Mouse (Mus musculus) MEL (cell line): ENCODE measurements around the gene Ndufb10. TPM values are rescaled to one million over a fixed set of nuclear protein-coding genes. Genes with fewer than 3 reads are reported as not detected.

Source experiments
- DNase-seq: peaks from one replicate; pipeline ENCODE4 v3.0.0; 2011; ENCODE audit warnings: low read depth, low spot score
- H3K27ac ChIP-seq: 2 replicates; pipeline ENCODE4 v1.5.1; 2012; ENCODE audit warnings: low read depth, mild to moderate bottlenecking, control low read depth, low read length, moderate library complexity; ENCODE audit not compliant: control insufficient read depth
- H3K27me3 ChIP-seq, 2 experiments: fragments of 150-350 bp in 1 of 2; sonication (generic) in 1 of 2; 2 replicates each; pipeline ENCODE4 v1.6.1; 2012; ENCODE audit warnings: low read length in 2 of 2, mild to moderate bottlenecking in 2 of 2, improper control_type of control experiment in 1 of 2, moderate library complexity in 1 of 2; ENCODE audit not compliant: insufficient read depth in 2 of 2, control insufficient read depth in 1 of 2
- H3K36me3 ChIP-seq, 2 experiments: 2 replicates each; pipeline ENCODE4 v1.6.1; 2012 to 2014; ENCODE audit warnings: low read length in 2 of 2, improper control_type of control experiment in 1 of 2, inconsistent platforms in 1 of 2, mild to moderate bottlenecking in 1 of 2; ENCODE audit not compliant: insufficient read depth in 2 of 2, control insufficient read depth in 1 of 2
- H3K4me1 ChIP-seq, 2 experiments: fragments of 150-350 bp in 1 of 2; sonication (generic) in 1 of 2; 2 replicates each; pipeline ENCODE4 v1.6.1; 2012; ENCODE audit warnings: low read length in 2 of 2, improper control_type of control experiment in 1 of 2, mild to moderate bottlenecking in 1 of 2; ENCODE audit not compliant: insufficient read depth in 2 of 2, control insufficient read depth in 1 of 2
- H3K4me3 ChIP-seq, 2 experiments: fragments of 150-350 bp in 1 of 2; sonication (generic) in 1 of 2; 2 replicates each; pipeline ENCODE4 v1.5.1; 2012; ENCODE audit warnings: low read depth in 2 of 2, low read length in 2 of 2, mild to moderate bottlenecking in 2 of 2, moderate library complexity in 2 of 2, control low read depth in 1 of 2, improper control_type of control experiment in 1 of 2; ENCODE audit not compliant: control insufficient read depth in 1 of 2, insufficient read depth in 1 of 2
- H3K79me2 ChIP-seq: 2 replicates; pipeline ENCODE4 v1.6.1; 2012; ENCODE audit warnings: mild to moderate bottlenecking, low read length, moderate library complexity; ENCODE audit not compliant: control insufficient read depth, poor library complexity, insufficient read depth
- H3K9ac ChIP-seq: 2 replicates; pipeline ENCODE4 v1.6.1; 2012; ENCODE audit warnings: low read depth, mild to moderate bottlenecking, control low read depth, low read length, moderate library complexity; ENCODE audit not compliant: control insufficient read depth, poor library complexity, severe bottlenecking
- H3K9me3 ChIP-seq: fragments of 150-350 bp; sonication (generic); replicated peaks from 2 replicates; pipeline ENCODE4 v1.6.1; 2012; ENCODE audit warnings: mild to moderate bottlenecking, low read length, improper control_type of control experiment, moderate library complexity; ENCODE audit not compliant: insufficient read depth
- CHD1 ChIP-seq: IDR thresholded peaks from 2 replicates; pipeline ENCODE4 v1.6.1; 2012; ENCODE audit warnings: low read depth, mild to moderate bottlenecking, inconsistent platforms, low read length, improper control_type of control experiment
- CHD2 ChIP-seq: IDR thresholded peaks from 2 replicates; pipeline ENCODE4 v1.6.1; 2011; ENCODE audit warnings: low read length, improper control_type of control experiment
- CTCF ChIP-seq, 3 experiments: IDR thresholded peaks in 2 of 3; conservative IDR thresholded peaks in 1 of 3; 2 replicates each; pipeline ENCODE4 v1.5.1; 2011 to 2012; ENCODE audit warnings: low read length in 3 of 3, low read depth in 2 of 3, mild to moderate bottlenecking in 2 of 3, improper control_type of control experiment in 1 of 3, inconsistent platforms in 1 of 3, mixed read lengths in 1 of 3, moderate library complexity in 1 of 3; ENCODE audit not compliant: control insufficient read depth in 1 of 3, insufficient read depth in 1 of 3, poor library complexity in 1 of 3, severe bottlenecking in 1 of 3
- E2F4 ChIP-seq: IDR thresholded peaks from 2 replicates; pipeline ENCODE4 v1.6.1; 2011; ENCODE audit warnings: low read depth, low read length, improper control_type of control experiment, borderline replicate concordance
- ELF1 ChIP-seq: IDR thresholded peaks from 2 replicates; pipeline ENCODE4 v1.6.1; 2014; ENCODE audit warnings: low read depth, mild to moderate bottlenecking, inconsistent platforms, low read length, improper control_type of control experiment, moderate library complexity
- EP300 ChIP-seq, 2 experiments: IDR thresholded peaks; 2 replicates each; pipeline ENCODE4 v1.6.1; 2011; ENCODE audit warnings: improper control_type of control experiment in 2 of 2, low read length in 2 of 2, low read depth in 1 of 2, mild to moderate bottlenecking in 1 of 2
- ETS1 ChIP-seq: IDR thresholded peaks from 2 replicates; pipeline ENCODE4 v1.6.1; 2012; ENCODE audit warnings: low read depth, mild to moderate bottlenecking, inconsistent platforms, low read length, improper control_type of control experiment, moderate library complexity
- GABPA ChIP-seq: IDR thresholded peaks from 2 replicates; pipeline ENCODE4 v1.6.1; 2012; ENCODE audit warnings: low read depth, mild to moderate bottlenecking, inconsistent platforms, low read length, improper control_type of control experiment, moderate library complexity
- GATA1 ChIP-seq: IDR thresholded peaks from 2 replicates; pipeline ENCODE4 v1.6.1; 2011; ENCODE audit warnings: low read depth, low read length, improper control_type of control experiment
- HCFC1 ChIP-seq: IDR thresholded peaks from 2 replicates; pipeline ENCODE4 v1.6.1; 2012; ENCODE audit warnings: low read depth, mild to moderate bottlenecking, inconsistent platforms, low read length, improper control_type of control experiment, moderate library complexity
- JUND ChIP-seq: IDR thresholded peaks from 2 replicates; pipeline ENCODE4 v1.6.1; 2011; ENCODE audit warnings: low read depth, mild to moderate bottlenecking, improper control_type of control experiment, low read length
- KAT2A ChIP-seq: conservative IDR thresholded peaks from 2 replicates; pipeline ENCODE4 v1.6.1; 2012; ENCODE audit warnings: low read depth, low read length, improper control_type of control experiment, inconsistent platforms
- MAFK ChIP-seq: IDR thresholded peaks from 2 replicates; pipeline ENCODE4 v1.6.1; 2011; ENCODE audit warnings: low read depth, mild to moderate bottlenecking, low read length, improper control_type of control experiment, borderline replicate concordance
- MAX ChIP-seq: IDR thresholded peaks from 2 replicates; pipeline ENCODE4 v1.6.1; 2011; ENCODE audit warnings: low read length, improper control_type of control experiment
- MAZ ChIP-seq: IDR thresholded peaks from 2 replicates; pipeline ENCODE4 v1.6.1; 2012; ENCODE audit warnings: low read depth, mild to moderate bottlenecking, inconsistent platforms, low read length, improper control_type of control experiment
- MEF2A ChIP-seq: IDR thresholded peaks from 2 replicates; pipeline ENCODE4 v1.6.1; 2014; ENCODE audit warnings: low read depth, mild to moderate bottlenecking, inconsistent platforms, low read length, improper control_type of control experiment; ENCODE audit not compliant: poor library complexity, insufficient replicate concordance, severe bottlenecking; ENCODE audit errors: extremely low read depth
- MXI1 ChIP-seq: IDR thresholded peaks from 2 replicates; pipeline ENCODE4 v1.6.1; 2011; ENCODE audit warnings: mild to moderate bottlenecking, low read depth, low read length, improper control_type of control experiment
- MYB ChIP-seq: IDR thresholded peaks from 2 replicates; pipeline ENCODE4 v1.6.1; 2011; ENCODE audit warnings: mild to moderate bottlenecking, low read depth, low read length, improper control_type of control experiment
- MYC ChIP-seq: IDR thresholded peaks from 2 replicates; pipeline ENCODE4 v1.6.1; 2011; ENCODE audit warnings: low read depth, mild to moderate bottlenecking, low read length, improper control_type of control experiment, moderate library complexity
- NRF1 ChIP-seq: IDR thresholded peaks from 2 replicates; pipeline ENCODE4 v1.6.1; 2014; ENCODE audit warnings: low read depth, mild to moderate bottlenecking, inconsistent platforms, low read length, improper control_type of control experiment, moderate library complexity; ENCODE audit not compliant: poor library complexity, insufficient read depth, severe bottlenecking
- POLR2A ChIP-seq, 2 experiments: IDR thresholded peaks; 2 replicates each; pipeline ENCODE4 v1.6.1; 2011 to 2012; ENCODE audit warnings: low read length in 2 of 2, mild to moderate bottlenecking in 2 of 2, control low read depth in 1 of 2, improper control_type of control experiment in 1 of 2, low read depth in 1 of 2, moderate library complexity in 1 of 2; ENCODE audit not compliant: control insufficient read depth in 1 of 2, insufficient read depth in 1 of 2, poor library complexity in 1 of 2
- POLR2AphosphoS2 ChIP-seq: IDR thresholded peaks from 2 replicates; pipeline ENCODE4 v1.6.1; 2011; ENCODE audit warnings: low read length, improper control_type of control experiment
- POLR2AphosphoS5 ChIP-seq: IDR thresholded peaks from 2 replicates; pipeline ENCODE4 v1.6.1; 2012; ENCODE audit warnings: low read depth, borderline replicate concordance, mild to moderate bottlenecking, inconsistent platforms, low read length, moderate library complexity, mixed read lengths
- RAD21 ChIP-seq: IDR thresholded peaks from 2 replicates; pipeline ENCODE4 v1.6.1; 2011; ENCODE audit warnings: mild to moderate bottlenecking, low read depth, low read length, improper control_type of control experiment
- RCOR1 ChIP-seq: IDR thresholded peaks from 2 replicates; pipeline ENCODE4 v1.6.1; 2012; ENCODE audit warnings: low read depth, mild to moderate bottlenecking, inconsistent platforms, low read length, improper control_type of control experiment
- SIN3A ChIP-seq: IDR thresholded peaks from 2 replicates; pipeline ENCODE4 v1.6.1; 2012; ENCODE audit warnings: low read length, improper control_type of control experiment, inconsistent platforms
- SMC3 ChIP-seq: IDR thresholded peaks from 2 replicates; pipeline ENCODE4 v1.6.1; 2011; ENCODE audit warnings: low read depth, low read length, improper control_type of control experiment
- TAL1 ChIP-seq: IDR thresholded peaks from 2 replicates; pipeline ENCODE4 v1.6.1; 2012; ENCODE audit warnings: mild to moderate bottlenecking, inconsistent platforms, low read length, moderate library complexity, mixed read lengths
- TBP ChIP-seq: IDR thresholded peaks from 2 replicates; pipeline ENCODE4 v1.8.0; 2011; ENCODE audit warnings: low read depth, low read length, improper control_type of control experiment
- TCF12 ChIP-seq: IDR thresholded peaks from 2 replicates; pipeline ENCODE4 v1.6.1; 2014; ENCODE audit warnings: low read depth, mild to moderate bottlenecking, inconsistent platforms, low read length, improper control_type of control experiment, moderate library complexity
- UBTF ChIP-seq: IDR thresholded peaks from 2 replicates; pipeline ENCODE4 v1.6.1; 2012; ENCODE audit warnings: low read depth, mild to moderate bottlenecking, inconsistent platforms, low read length, improper control_type of control experiment, moderate library complexity, borderline replicate concordance; ENCODE audit not compliant: insufficient read depth
- USF1 ChIP-seq: IDR thresholded peaks from 2 replicates; pipeline ENCODE4 v1.6.1; 2014; ENCODE audit warnings: low read depth, mild to moderate bottlenecking, inconsistent platforms, low read length, improper control_type of control experiment, moderate library complexity
- USF2 ChIP-seq, 2 experiments: IDR thresholded peaks; 2 replicates each; pipeline ENCODE4 v1.6.1; 2011 to 2012; ENCODE audit warnings: improper control_type of control experiment in 2 of 2, low read length in 2 of 2, borderline replicate concordance in 1 of 2, inconsistent platforms in 1 of 2, low read depth in 1 of 2, mild to moderate bottlenecking in 1 of 2; ENCODE audit not compliant: insufficient read depth in 1 of 2
- ZC3H11A ChIP-seq: IDR thresholded peaks from 2 replicates; pipeline ENCODE4 v1.6.1; 2012; ENCODE audit warnings: low read depth, mild to moderate bottlenecking, inconsistent platforms, low read length, improper control_type of control experiment
- ZKSCAN1 ChIP-seq: IDR thresholded peaks from 2 replicates; pipeline ENCODE4 v1.6.1; 2012; ENCODE audit warnings: low read depth, mild to moderate bottlenecking, inconsistent platforms, low read length, improper control_type of control experiment, moderate library complexity
- ZMIZ1 ChIP-seq: IDR thresholded peaks from 2 replicates; pipeline ENCODE4 v1.6.1; 2012; ENCODE audit warnings: low read depth, mild to moderate bottlenecking, inconsistent platforms, low read length, improper control_type of control experiment, moderate library complexity
- ZNF384 ChIP-seq: IDR thresholded peaks from 2 replicates; pipeline ENCODE4 v1.6.1; 2012; ENCODE audit warnings: low read depth, mild to moderate bottlenecking, inconsistent platforms, low read length, improper control_type of control experiment
- polyA plus RNA-seq, 2 experiments: library from polyadenylated mRNA; stranded (reverse) in 1 of 2; unstranded in 1 of 2; fragments of >175 nt in 1 of 2; fragments of >200 nt in 1 of 2; gene quantifications; 2 replicates each; pipeline versions ENCODE4 v1.2.1 to v1.2.4; 2012; ENCODE audit warnings: low replicate concordance in 2 of 2, low read depth in 1 of 2; ENCODE audit not compliant: insufficient read length in 2 of 2, insufficient read depth in 1 of 2, missing spikeins in 1 of 2
- total RNA-seq: library from RNA; depleted of rRNA; stranded (reverse); fragments of 300-350 nt; gene quantifications from 2 replicates; pipeline ENCODE4 v1.2.3, GENCODE M21; 2012; rRNA removed

Gene Ndufb10
- total RNA-seq (258 and 292 TPM in 2 replicates), polyA plus RNA-seq (100 to 1,000 TPM in 1 of 2 experiments, not detected in 1; 230 TPM)

GRCm38 (mm10) chr17:24724184-24724583 is at the start of gene Ndufb10:
Ndufb10 (minus strand) TSS chr17:24724478.
- H3K27me3 ChIP-seq, result no peaks in the 10 kb centered on the region
- peak within 1 kb of the TSS; percentile 70 to 85 for H3K4me3 ChIP-seq
- H3K9me3 ChIP-seq, result no peaks in the 10 kb centered on the region
- peaks cover 0 to 7% of the 10 kb centered on the region in 2 experiments; a peak in 3 of 4 replicates for H3K4me1 ChIP-seq
- H3K27ac ChIP-seq, result peak within 1 kb of the TSS; percentile 74
- peak; percentile 95 for DNase-seq
- H3K9ac ChIP-seq, result peak within 1 kb of the TSS; percentile 79
- peaks cover 5 to 10% of the 10 kb centered on the region in 2 experiments; a peak in 2 of 4 replicates for H3K36me3 ChIP-seq
- H3K79me2 ChIP-seq, result peaks cover 41% of the 10 kb centered on the region
- TF ChIP-seq MAZ (no peak), USF1 (no peak), E2F4 (no peak), TBP (peak; percentile 82), RAD21 (no peak), MEF2A (no peak), MAFK (no peak), POLR2AphosphoS5 (no peak), ZKSCAN1 (no peak), GATA1 (no peak), JUND (no peak), EP300 (IDR thresholded peaks at IDR 0.05; ENCODE audit: low read depth in 1 of 2, low read length in 2 of 2) (no peak), MXI1 (peak; percentile 79; the same call in 1 of the 2 replicates), POLR2A (IDR thresholded peaks at IDR 0.05; ENCODE audit: control insufficient read depth in 1 of 2, insufficient read depth in 1 of 2, low read depth in 1 of 2, low read length in 2 of 2, poor library complexity in 1 of 2) (peak; percentile 73 to 96; a peak in 3 of 4 replicates), MAX (peak; percentile 20), MYB (no peak), SIN3A (peak; percentile 82), USF2 (IDR thresholded peaks at IDR 0.05; ENCODE audit: borderline replicate concordance in 1 of 2, insufficient read depth in 1 of 2, low read depth in 1 of 2, low read length in 2 of 2) (no peak), TAL1 (no peak), KAT2A (no peak; the same call in 1 of the 2 replicates), ELF1 (peak; percentile 61), HCFC1 (peak; percentile 91), GABPA (no peak), RCOR1 (no peak), SMC3 (peak; percentile 32; the same call in 1 of the 2 replicates), NRF1 (peak; percentile 98), CTCF (IDR thresholded peaks at IDR 0.05 in 2 of 3, conservative IDR thresholded peaks at IDR 0.05 in 1 of 3; ENCODE audit: control insufficient read depth in 1 of 3, insufficient read depth in 1 of 3, low read depth in 2 of 3, low read length in 3 of 3, poor library complexity in 1 of 3, severe bottlenecking in 1 of 3) (peak; percentile 89 to 97 (median 93)), ZC3H11A (no peak), POLR2AphosphoS2 (peak; percentile 88), CHD2 (no peak), ETS1 (no peak), CHD1 (no peak), MYC (0 out of 2 replicates have a peak, but pooled peaks have one; percentile 21), UBTF (no peak), ZNF384 (no peak), ZMIZ1 (peak; percentile 70; the same call in 1 of the 2 replicates), TCF12 (0 out of 2 replicates have a peak, but pooled peaks have one; percentile 60)
